8 mouse cellular contexts compared by ENCODE assay signal in genomic region chr10:39320798-39321622, GRCm38 (mm10). TPM values are rescaled to one million over a fixed set of nuclear protein-coding genes. Genes with fewer than 3 reads are reported as not detected.
A peak's percentile ranks its signal among the peaks of the same experiment; 100 is the strongest.
DNase-seq lines count a peak whose midpoint lies in the region; ATAC-seq and TF ChIP-seq lines count a peak whose summit lies in the region.

No protein-coding gene starts in this region.

- no peaks in the 10 kb centered on the region; the same call in 1 of the 2 replicates for H3K9me3 ChIP-seq in hindbrain, embryonic 16.5 days (ENCODE audit: control insufficient read depth, low read length)
- H3K9me3 ChIP-seq in midbrain, embryonic 14.5 days (ENCODE audit: control insufficient read depth, low read length) = no peaks in the 10 kb centered on the region

- H3K4me2 ChIP-seq in hindbrain, embryonic 16.5 days (ENCODE audit: low read length) = peak overlapping the region; percentile 34
- peak overlapping the region; percentile 30; the same call in 1 of the 2 replicates for H3K4me2 ChIP-seq in midbrain, embryonic 14.5 days (ENCODE audit: low read length)

- WGBS in hindbrain, embryonic 16.5 days = 48% methylated on average over 17 of the region's 17 CpGs
- WGBS in midbrain, embryonic 14.5 days = 61% methylated on average over 17 of the region's 17 CpGs
- 56% methylated on average over 17 of the region's 17 CpGs for WGBS in kidney, adult 2 months

- TF ChIP-seq CTCF in kidney, adult 2 months (conservative IDR thresholded peaks at IDR 0.05; ENCODE audit: insufficient read depth, insufficient read length, low read depth, low read length) = no peak

- no peak for TF ChIP-seq POLR2A in kidney, adult 2 months (IDR thresholded peaks at IDR 0.05; ENCODE audit: low read depth, low read length)

- DNase-seq in B cell, adult 2 months = peak; percentile 22 to 23
- peak; percentile 27 for DNase-seq in cerebellum, adult 8-10 months
- DNase-seq in forelimb bud, embryonic 11.5 days (ENCODE audit: low read depth, low spot score) = peak; percentile 83
- peak; percentile 57 for DNase-seq in midbrain, embryonic 14.5 days
- DNase-seq in kidney, adult 2 months = no peak
- DNase-seq in spleen, adult 12 weeks (ENCODE audit: low spot score) = no peak
- DNase-seq in thymus, postnatal 25 days = no peak

- H3K4me3 ChIP-seq in hindbrain, embryonic 16.5 days (ENCODE audit: low read length) = no peak overlapping the region
- H3K4me3 ChIP-seq in midbrain, embryonic 14.5 days (replicated peaks; ENCODE audit: low read depth, low read length) = no peak overlapping the region
- no peak overlapping the region for H3K4me3 ChIP-seq in kidney, adult 2 months (ENCODE audit: insufficient read depth, low read depth, low read length)

- ATAC-seq in hindbrain, embryonic 16.5 days = peak; percentile 84
- peak; percentile 81 for ATAC-seq in midbrain, embryonic 14.5 days (ENCODE audit: low FRiP score, low TSS enrichment)

- no peaks in the 10 kb centered on the region for H3K36me3 ChIP-seq in hindbrain, embryonic 16.5 days (ENCODE audit: control insufficient read depth, insufficient read depth, low read length)
- no peaks in the 10 kb centered on the region for H3K36me3 ChIP-seq in midbrain, embryonic 14.5 days (ENCODE audit: control insufficient read depth, insufficient read depth, low read length)
- H3K36me3 ChIP-seq in kidney, adult 2 months (ENCODE audit: control insufficient read depth, insufficient read depth, low read length) = no peaks in the 10 kb centered on the region

- H3K9ac ChIP-seq in hindbrain, embryonic 16.5 days (ENCODE audit: low read depth, low read length) = no peak overlapping the region
- H3K9ac ChIP-seq in midbrain, embryonic 14.5 days (replicated peaks; ENCODE audit: low read length) = no peak overlapping the region

- H3K27me3 ChIP-seq in hindbrain, embryonic 16.5 days (replicated peaks; ENCODE audit: control insufficient read depth, insufficient read depth, low read length) = no peaks in the 10 kb centered on the region
- no peaks in the 10 kb centered on the region for H3K27me3 ChIP-seq in midbrain, embryonic 14.5 days (ENCODE audit: control insufficient read depth, insufficient read depth, low read length)
- no peaks in the 10 kb centered on the region; the same call in 1 of the 2 replicates for H3K27me3 ChIP-seq in kidney, adult 2 months (replicated peaks; ENCODE audit: control insufficient read depth, insufficient read depth, low read length)

- H3K27ac ChIP-seq in hindbrain, embryonic 16.5 days (ENCODE audit: low read depth, low read length) = peak overlapping the region; percentile 48; the same call in 1 of the 2 replicates
- H3K27ac ChIP-seq in midbrain, embryonic 14.5 days (replicated peaks; ENCODE audit: low read depth, low read length) = peak overlapping the region; percentile 39; the same call in 1 of the 2 replicates
- no peak overlapping the region for H3K27ac ChIP-seq in kidney, adult 2 months (ENCODE audit: insufficient read depth, low read depth, low read length)

- H3K4me1 ChIP-seq in hindbrain, embryonic 16.5 days (ENCODE audit: control insufficient read depth, insufficient read depth, low read depth, low read length) = peaks cover 9% of the 10 kb centered on the region
- H3K4me1 ChIP-seq in midbrain, embryonic 14.5 days (ENCODE audit: control insufficient read depth, insufficient read depth, low read length) = 0 out of 2 replicates have a peak, but pooled peaks cover 4% of the 10 kb centered on the region
- no peaks in the 10 kb centered on the region for H3K4me1 ChIP-seq in kidney, adult 2 months (ENCODE audit: control insufficient read depth, insufficient read depth, low read length)

RNA-seq across cellular contexts. Expression of gene Fyn, which starts 47.6 kb away (rescaled TPM):
- polyA plus RNA-seq in hindbrain, embryonic 16.5 days (2015; fragmentation: Nextera tagmentation; extraction: Ambion mirVana) = 74.1 and 74.9 TPM in 2 replicates
- 87.3 and 90.8 TPM in 2 replicates for polyA plus RNA-seq in midbrain, embryonic 14.5 days (2014; fragmentation: Nextera tagmentation; extraction: Ambion mirVana)
- 10.6 and 12.9 TPM in 2 replicates for polyA plus RNA-seq in kidney, adult 2 months (2012; rRNA removed)

Comparison
In these comparisons a context has a peak if more than half of its experiments do, and no peak if none do; other contexts are left out.
1. DNase-seq: peak in B cell, adult 2 months (2 of 2), cerebellum, adult 8-10 months (single experiment), forelimb bud, embryonic 11.5 days (single experiment) and midbrain, embryonic 14.5 days (single experiment); none in kidney, adult 2 months (single experiment), spleen, adult 12 weeks (single experiment) and thymus, postnatal 25 days (single experiment).